Mouse (Mus musculus) neural tube, embryonic 11.5 days (tissue): ENCODE measurements around the gene Ino80d. TPM values are rescaled to one million over a fixed set of nuclear protein-coding genes. Genes with fewer than 3 reads are reported as not detected.

ENCODE experiments used
- ATAC-seq: fragments of 200-750 bp; cut with Nextera tagmentation; 2 replicates; pipeline ENCODE4 v1.8.0; 2017; ENCODE audit warnings: moderate number of reproducible peaks, mild to moderate bottlenecking, moderate TSS enrichment, moderate library complexity; ENCODE audit not compliant: insufficient read depth, low FRiP score, low TSS enrichment
- DNase-seq: peaks from one replicate; pipeline ENCODE4 v3.0.0-alpha.2; 2015; ENCODE audit warnings: low spot score
- H3K27ac ChIP-seq: fragments of 300-500 bp; sonication (generic); 2 replicates; pipeline ENCODE4 v1.5.1; 2014; ENCODE audit warnings: low read depth, mild to moderate bottlenecking, low read length
- H3K27me3 ChIP-seq: fragments of 300-500 bp; sonication (generic); 2 replicates; pipeline ENCODE4 v1.6.1; 2014; ENCODE audit warnings: mild to moderate bottlenecking, low read length, mixed read lengths; ENCODE audit not compliant: control insufficient read depth, insufficient read depth
- H3K36me3 ChIP-seq: fragments of 300-500 bp; sonication (generic); 2 replicates; pipeline ENCODE4 v1.6.1; 2014; ENCODE audit warnings: mild to moderate bottlenecking, low read length, moderate library complexity, mixed read lengths; ENCODE audit not compliant: control insufficient read depth, insufficient read depth
- H3K4me1 ChIP-seq: fragments of 300-500 bp; sonication (generic); 2 replicates; pipeline ENCODE4 v1.6.1; 2014; ENCODE audit warnings: low read length, mixed read lengths; ENCODE audit not compliant: control insufficient read depth, insufficient read depth
- H3K4me2 ChIP-seq: fragments of 300-500 bp; sonication (generic); 2 replicates; pipeline ENCODE4 v1.6.1; 2014; ENCODE audit warnings: low read depth, mild to moderate bottlenecking, moderate library complexity
- H3K4me3 ChIP-seq: fragments of 300-500 bp; sonication (generic); 2 replicates; pipeline ENCODE4 v1.5.1; 2014; ENCODE audit warnings: low read depth, low read length
- H3K9ac ChIP-seq: fragments of 300-500 bp; sonication (generic); 2 replicates; pipeline ENCODE4 v1.6.1; 2014; ENCODE audit warnings: mild to moderate bottlenecking, low read length
- H3K9me3 ChIP-seq: fragments of 300-500 bp; sonication (generic); 2 replicates; pipeline ENCODE4 v1.6.1; 2016; ENCODE audit warnings: low read length; ENCODE audit not compliant: control insufficient read depth
- WGBS: fragments of 180-500 bp; shearing (Covaris S2); extraction: QIAGEN DNeasy Blood & Tissue Kit; methylation state at CpG from one replicate; pipeline ENCODE4 v1.1.7; 2014; 5-methylcytosine and 5-hydroxymethylcytosine counted together
- polyA plus RNA-seq: library from polyadenylated mRNA; unstranded; fragments of >200 nt; fragmentation: Nextera tagmentation; extraction: Ambion mirVana; gene quantifications from 2 replicates; pipeline ENCODE4 v1.2.1, GENCODE M21; 2014

Ino80d gene
- polyA plus RNA-seq, 1 experiment from 2014 or later, result 6.8 TPM

- ATAC-seq (no peak), DNase-seq (no peak)
- 50% methylated on average over 1 of the region's 1 CpGs for WGBS
- H3K4me3 ChIP-seq, result no peak overlapping the region
- no peaks in the 10 kb centered on the region for H3K36me3 ChIP-seq
- H3K9ac ChIP-seq, result no peak overlapping the region
- H3K4me1 ChIP-seq, result no peaks in the 10 kb centered on the region
- no peak overlapping the region for H3K4me2 ChIP-seq
- H3K27me3 ChIP-seq, result no peaks in the 10 kb centered on the region
- H3K9me3 ChIP-seq, result no peaks in the 10 kb centered on the region
- no peak overlapping the region for H3K27ac ChIP-seq
These were observed 157.4 kb downstream of the Ino80d start for GRCm38 (mm10) chr1:62956942-62957645.

- 75% methylated on average over 5 of the region's 5 CpGs for WGBS
- Histone ChIP-seq H3K4me2 (no peak overlapping the region), H3K9me3 (no peaks in the 10 kb centered on the region), H3K27me3 (no peaks in the 10 kb centered on the region), H3K27ac (no peak overlapping the region), H3K9ac (no peak overlapping the region), H3K4me1 (no peaks in the 10 kb centered on the region), H3K4me3 (no peak overlapping the region), H3K36me3 (no peaks in the 10 kb centered on the region)
- DNase-seq (no peak), ATAC-seq (no peak)
These were observed 157.9 kb downstream of the Ino80d start for GRCm38 (mm10) chr1:62956526-62956925.

GRCm38 (mm10) chr1:62955340-62955739, 159.1 kb downstream of the Ino80d start:
- no peak for ATAC-seq
- Histone ChIP-seq H3K27me3 (no peaks in the 10 kb centered on the region), H3K27ac (no peak overlapping the region)

GRCm38 (mm10) chr1:62953036-62953435, 161.4 kb downstream of the Ino80d start:
- Histone ChIP-seq H3K4me3 (no peak overlapping the region), H3K4me1 (0 out of 2 replicates have a peak, but pooled peaks cover 2% of the 10 kb centered on the region), H3K9ac (no peak overlapping the region), H3K27me3 (no peaks in the 10 kb centered on the region), H3K9me3 (no peaks in the 10 kb centered on the region), H3K27ac (no peak overlapping the region), H3K36me3 (no peaks in the 10 kb centered on the region), H3K4me2 (no peak overlapping the region)
- DNase-seq (no peak), ATAC-seq (no peak)
- WGBS, result 89% methylated on average over 4 of the region's 4 CpGs

More at GRCm38 (mm10) chr1:62955340-62955739, 159.1 kb downstream of the Ino80d start:
- H3K36me3 ChIP-seq, result no peaks in the 10 kb centered on the region
- H3K9me3 ChIP-seq, result no peaks in the 10 kb centered on the region
- H3K4me2 ChIP-seq, result no peak overlapping the region
- H3K9ac ChIP-seq, result no peak overlapping the region
- no peak for DNase-seq
- no peak overlapping the region for H3K4me3 ChIP-seq
- 57% methylated on average over 6 of the region's 6 CpGs for WGBS
- H3K4me1 ChIP-seq, result 0 out of 2 replicates have a peak, but pooled peaks cover under 1% of the 10 kb centered on the region

GRCm38 (mm10) chr1:62952319-62952718, 162.1 kb downstream of the Ino80d start:
- H3K27me3 ChIP-seq, result no peaks in the 10 kb centered on the region
- H3K27ac ChIP-seq, result no peak overlapping the region
- H3K4me2 ChIP-seq, result no peak overlapping the region
- H3K36me3 ChIP-seq, result no peaks in the 10 kb centered on the region
- H3K4me3 ChIP-seq, result no peak overlapping the region
- DNase-seq, result no peak
- H3K9ac ChIP-seq, result no peak overlapping the region
- WGBS, result 94% methylated on average over 3 of the region's 3 CpGs
- no peaks in the 10 kb centered on the region for H3K9me3 ChIP-seq
- no peak for ATAC-seq
- 0 out of 2 replicates have a peak, but pooled peaks cover 2% of the 10 kb centered on the region for H3K4me1 ChIP-seq

GRCm38 (mm10) chr1:62951067-62951809, 163.2 kb downstream of the Ino80d start:
- H3K9me3 ChIP-seq, result no peaks in the 10 kb centered on the region
- no peaks in the 10 kb centered on the region for H3K36me3 ChIP-seq
- no peak for ATAC-seq
- H3K4me3 ChIP-seq, result no peak overlapping the region
- no peaks in the 10 kb centered on the region for H3K27me3 ChIP-seq
- no peak overlapping the region for H3K4me2 ChIP-seq
- 71% methylated on average over 7 of the region's 7 CpGs for WGBS
- no peak overlapping the region for H3K27ac ChIP-seq
- 0 out of 2 replicates have a peak, but pooled peaks cover 2% of the 10 kb centered on the region for H3K4me1 ChIP-seq
- DNase-seq, result no peak
- no peak overlapping the region for H3K9ac ChIP-seq

GRCm38 (mm10) chr1:62950526-62950925, 163.9 kb downstream of the Ino80d start:
- H3K9me3 ChIP-seq, result no peaks in the 10 kb centered on the region
- H3K27ac ChIP-seq, result no peak overlapping the region
- H3K9ac ChIP-seq, result no peak overlapping the region
- 0 out of 2 replicates have a peak, but pooled peaks cover 2% of the 10 kb centered on the region for H3K4me1 ChIP-seq
- H3K36me3 ChIP-seq, result no peaks in the 10 kb centered on the region
- DNase-seq (no peak), ATAC-seq (no peak)
- no peaks in the 10 kb centered on the region for H3K27me3 ChIP-seq
- WGBS, result 72% methylated on average over 9 of the region's 9 CpGs
- H3K4me3 ChIP-seq, result no peak overlapping the region
- H3K4me2 ChIP-seq, result no peak overlapping the region

- Histone ChIP-seq H3K9me3 (no peaks in the 10 kb centered on the region), H3K9ac (no peak overlapping the region)
These were observed 166.7 kb downstream of the Ino80d start for GRCm38 (mm10) chr1:62947807-62948206.

More at GRCm38 (mm10) chr1:62947807-62948206, 166.7 kb downstream of the Ino80d start:
- no peak for ATAC-seq
- H3K4me1 ChIP-seq, result 0 out of 2 replicates have a peak, but pooled peaks cover 2% of the 10 kb centered on the region
- no peak overlapping the region for H3K4me3 ChIP-seq
- no peak overlapping the region for H3K4me2 ChIP-seq
- no peak overlapping the region for H3K27ac ChIP-seq
- H3K36me3 ChIP-seq, result no peaks in the 10 kb centered on the region
- DNase-seq, result no peak
- no peaks in the 10 kb centered on the region for H3K27me3 ChIP-seq
